Mouse (Mus musculus): ENCODE data around the gene Spen.

DNA sequence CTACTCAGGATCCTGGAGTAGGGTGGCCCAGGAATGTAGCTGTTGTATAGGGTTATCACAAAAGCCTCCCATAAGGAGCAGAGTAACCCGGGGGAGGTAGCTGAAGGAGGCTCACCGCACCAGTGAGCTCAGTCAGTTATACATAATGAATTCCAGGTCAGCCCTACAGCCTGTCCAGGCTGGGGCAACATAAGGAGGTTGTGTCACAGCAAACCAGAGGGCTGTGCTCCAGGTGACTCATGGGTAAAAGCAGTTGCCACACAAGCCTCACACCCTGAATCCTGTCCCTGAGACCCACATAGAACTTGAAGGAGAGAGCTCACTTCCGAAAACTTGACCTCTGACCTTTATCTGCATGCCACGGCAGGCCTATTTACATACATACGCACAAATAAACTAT is 30.6 kb upstream of the Spen start:
- TF ChIP-seq POLR2A (IDR thresholded peaks at IDR 0.05; ENCODE audit: insufficient read length, low read depth) (no peak), REST (IDR thresholded peaks at IDR 0.05; ENCODE audit: insufficient read depth, insufficient read length) (no peak), POLR2AphosphoS2 (IDR thresholded peaks at IDR 0.05; ENCODE audit: insufficient read length, low read depth) (no peak), TCF12 (IDR thresholded peaks at IDR 0.05; ENCODE audit: insufficient read depth, poor library complexity, severe bottlenecking) (no peak), CEBPB (IDR thresholded peaks at IDR 0.05; ENCODE audit: insufficient read depth, poor library complexity, severe bottlenecking) (no peak), USF1 (IDR thresholded peaks at IDR 0.05; ENCODE audit: low read depth) (no peak), SRF (IDR thresholded peaks at IDR 0.05; ENCODE audit: control insufficient read depth, insufficient read length, low read depth) (no peak), MAX (IDR thresholded peaks at IDR 0.05; ENCODE audit: low read depth) (no peak), E2F4 (IDR thresholded peaks at IDR 0.05; ENCODE audit: insufficient read depth) (no peak), MYOD1 (IDR thresholded peaks at IDR 0.05; ENCODE audit: control insufficient read depth in 1 of 3, insufficient read length in 2 of 3, low read depth in 2 of 3) (no peak)

Measured in myocyte (in vitro differentiated cells).